Mouse (Mus musculus) retina, postnatal 1 day (tissue): ENCODE data around the gene Lingo1.

Source experiments
- DNase-seq: peaks from one replicate; pipeline ENCODE4 v3.0.0-alpha.2; 2012

Lingo1 gene

DNA sequence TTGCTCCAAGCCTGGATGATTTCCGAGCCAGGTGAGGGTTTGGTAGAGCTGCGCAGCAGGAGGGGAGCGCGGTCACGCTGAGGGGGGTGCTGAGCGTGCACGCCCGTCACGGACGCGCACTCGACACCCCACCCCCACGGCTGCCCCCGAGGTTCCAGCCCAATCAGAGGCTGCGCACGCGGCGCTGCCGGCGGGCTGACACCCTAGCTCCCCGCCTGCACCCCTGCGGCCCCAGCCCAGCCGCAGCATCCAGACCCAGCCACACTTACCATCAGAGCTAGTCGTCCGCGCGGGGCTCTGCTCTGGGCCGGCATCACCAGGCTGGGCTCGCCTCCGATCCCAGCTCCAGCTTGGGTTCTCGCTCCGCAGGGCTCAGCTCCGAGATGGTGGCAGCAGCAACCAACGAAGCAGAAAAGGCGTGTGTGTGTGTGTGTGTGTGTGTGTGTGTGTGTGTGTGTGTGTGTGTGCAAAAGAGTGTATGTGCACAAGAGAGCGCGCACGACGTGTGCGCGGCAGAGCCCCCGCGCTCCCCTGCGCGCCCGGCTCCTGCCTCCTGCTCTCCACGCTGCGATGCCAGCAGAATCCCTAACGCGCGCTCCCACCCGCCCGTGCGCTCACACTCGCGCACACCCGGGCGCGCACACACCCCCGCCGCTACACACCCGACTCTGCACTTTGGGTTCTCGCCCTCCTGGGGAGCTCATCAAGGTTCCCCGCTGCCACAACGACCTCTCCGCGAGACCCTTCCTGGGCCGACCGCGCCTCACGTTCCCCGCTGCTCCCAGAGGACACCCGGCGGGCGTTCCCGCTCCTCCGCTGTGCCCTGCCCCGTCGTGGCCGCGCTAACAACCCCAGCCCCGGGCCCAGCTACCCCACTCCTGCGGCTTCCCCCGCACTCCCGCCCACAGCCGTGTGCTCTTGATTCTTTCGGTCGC lies at the start of gene Lingo1:
Lingo1 (minus strand) TSS at position 748 of the 935 bp plus-strand sequence.
- DNase-seq, result peak; percentile 60

DNA sequence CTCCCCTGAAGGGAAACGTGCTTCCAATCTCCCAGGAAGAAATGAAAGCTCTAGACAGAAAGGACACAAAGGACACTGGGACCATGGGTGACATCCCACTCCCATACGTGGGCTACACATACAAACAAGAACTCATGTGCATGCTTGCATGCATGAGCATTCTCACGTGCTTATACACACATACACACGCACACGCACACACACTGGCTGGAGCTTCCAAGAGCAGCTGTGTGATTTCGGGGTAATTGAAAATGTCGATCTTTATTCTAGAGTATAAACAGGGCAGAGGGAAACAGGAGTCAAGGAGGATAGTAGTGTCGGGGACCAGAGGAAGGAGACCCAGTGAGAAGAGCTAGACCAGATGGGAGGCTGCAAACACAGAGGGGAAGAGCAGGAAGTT lies 48.4 kb upstream of the Lingo1 start:
- DNase-seq, result no peak

DNA sequence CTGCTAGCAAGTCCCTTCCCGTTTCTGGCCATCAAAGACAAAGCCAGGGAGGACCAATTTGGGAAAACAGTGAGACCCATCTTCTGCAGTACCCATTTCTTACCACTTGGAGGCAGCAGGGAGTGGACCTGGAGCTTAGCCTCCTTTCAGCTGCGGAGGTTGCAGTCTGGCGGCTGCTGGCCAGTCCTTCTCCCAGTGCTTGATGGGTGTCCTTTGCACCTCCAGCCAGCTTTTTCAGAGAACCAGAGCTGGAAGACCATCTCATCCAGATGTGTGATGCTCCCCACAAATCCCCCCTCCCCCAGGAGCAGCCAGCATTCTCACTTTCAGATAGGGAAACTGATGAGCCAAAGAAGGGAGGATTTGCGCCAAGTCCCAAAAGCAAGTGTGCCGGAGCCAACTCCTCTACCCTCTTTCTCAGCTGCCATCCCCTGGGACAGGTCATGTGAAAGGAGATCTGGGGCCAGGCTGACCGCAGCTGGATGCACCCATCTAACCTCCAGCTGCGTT lies 47.5 kb upstream of the Lingo1 start:
- DNase-seq, result peak; percentile 83

DNA sequence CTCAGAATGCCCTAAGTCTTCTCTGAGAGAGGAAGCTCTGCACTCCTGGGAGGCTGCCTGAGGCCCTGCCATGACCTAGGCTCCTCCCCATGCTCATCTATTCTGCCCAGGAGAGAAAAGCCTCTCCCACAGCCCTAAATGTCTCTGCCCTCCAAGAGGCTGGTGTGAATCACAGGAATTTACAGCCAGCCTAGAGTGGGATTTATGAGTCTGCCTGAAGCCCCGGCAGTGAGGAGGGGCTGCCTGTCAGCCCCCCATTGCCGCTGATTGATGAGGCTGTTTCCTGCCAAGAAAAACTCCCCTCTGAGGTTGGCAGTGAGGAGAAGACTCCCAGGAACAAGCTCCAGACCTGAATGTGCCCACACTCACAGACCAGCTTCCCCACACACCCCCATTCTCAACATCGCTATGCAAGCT lies 46.0 kb upstream of the Lingo1 start:
- no peak for DNase-seq

DNA sequence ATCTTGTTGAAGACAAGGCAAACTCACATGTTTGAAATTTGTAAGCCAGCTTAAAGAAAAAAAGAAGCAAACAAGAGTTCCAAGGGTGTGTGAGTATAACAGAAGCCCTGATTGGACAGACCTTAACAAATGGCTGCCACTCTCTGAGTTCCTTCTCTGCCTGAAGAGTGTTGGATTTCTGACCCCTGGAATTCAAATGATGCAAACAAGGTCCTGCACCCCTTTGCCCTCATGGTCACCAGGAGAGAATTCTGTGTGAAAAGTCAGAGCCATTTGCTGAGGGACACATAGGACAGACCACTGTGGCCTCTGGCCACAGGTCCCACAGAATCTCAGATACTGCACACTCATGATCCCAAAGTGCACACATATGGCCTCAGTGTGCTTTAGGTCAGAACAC lies 45.6 kb upstream of the Lingo1 start:
- no peak for DNase-seq

DNA sequence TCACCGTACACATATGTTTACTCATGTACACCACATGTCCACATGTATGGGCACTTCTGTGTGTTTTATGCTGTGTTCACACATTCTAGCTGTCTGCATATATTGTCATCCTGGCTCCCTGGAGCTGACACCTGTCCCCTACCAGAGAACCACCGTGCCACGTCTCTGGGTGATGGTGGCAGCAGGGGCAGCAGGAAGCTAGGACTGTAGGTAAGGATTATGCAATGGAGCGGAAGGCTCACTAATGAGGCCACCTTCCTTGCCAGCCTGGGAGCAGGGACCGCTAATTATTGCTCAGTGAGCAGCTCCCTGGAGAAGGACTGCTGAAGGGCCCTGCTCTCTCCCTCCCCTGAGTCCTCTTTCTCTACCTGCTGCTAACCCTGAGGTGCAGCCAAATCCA lies 44.5 kb upstream of the Lingo1 start:
- DNase-seq, result peak; percentile 44

DNA sequence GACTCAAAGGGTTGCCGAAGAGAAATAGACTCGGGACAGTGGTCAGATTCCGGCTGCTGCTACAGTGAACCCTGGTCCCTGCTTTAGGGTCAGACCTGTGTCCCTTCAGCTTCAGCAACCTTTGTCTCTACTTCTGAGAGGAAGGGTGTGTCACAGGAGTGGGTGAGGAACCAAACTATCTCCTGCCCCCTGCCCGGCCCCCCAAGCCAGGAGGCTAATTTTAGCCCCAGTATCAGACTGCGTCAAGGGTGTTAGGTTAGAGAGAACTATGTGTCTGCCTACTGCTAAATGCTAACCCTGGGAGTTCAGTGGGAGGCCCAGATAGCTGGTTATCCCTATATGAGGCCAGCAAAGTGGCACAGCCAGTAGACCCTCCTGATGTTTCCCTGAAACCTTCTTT lies 38.9 kb upstream of the Lingo1 start:
- DNase-seq, result no peak

DNA sequence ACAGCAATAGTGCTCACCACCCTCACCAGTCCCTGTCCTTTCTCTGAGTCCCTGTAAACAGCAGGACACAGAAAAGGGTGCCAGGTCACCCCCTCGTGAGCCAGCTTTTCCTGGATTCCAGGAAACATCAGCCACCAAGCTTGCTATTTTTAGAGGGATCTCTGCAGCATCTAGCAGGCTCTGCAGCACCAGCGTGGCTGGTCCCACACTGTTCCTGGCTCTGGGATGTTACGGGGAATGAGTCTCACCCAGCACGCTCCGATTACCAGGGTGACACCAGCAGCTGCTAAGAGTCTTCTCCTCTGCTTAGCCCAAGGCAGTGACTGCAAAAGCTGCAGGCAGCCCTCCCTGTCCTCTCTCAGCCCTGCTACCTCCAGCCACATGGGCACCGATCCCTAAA lies 36.6 kb upstream of the Lingo1 start:
- no peak for DNase-seq

- no peak for DNase-seq
Measured at GRCm38 (mm10) chr9:56831904-56832303, 35.6 kb upstream of the Lingo1 start.

- DNase-seq, result peak; percentile 91
Measured at GRCm38 (mm10) chr9:56830162-56830561, 33.9 kb upstream of the Lingo1 start.

- no peak for DNase-seq
Measured at GRCm38 (mm10) chr9:56828841-56829240, 32.6 kb upstream of the Lingo1 start.

DNA sequence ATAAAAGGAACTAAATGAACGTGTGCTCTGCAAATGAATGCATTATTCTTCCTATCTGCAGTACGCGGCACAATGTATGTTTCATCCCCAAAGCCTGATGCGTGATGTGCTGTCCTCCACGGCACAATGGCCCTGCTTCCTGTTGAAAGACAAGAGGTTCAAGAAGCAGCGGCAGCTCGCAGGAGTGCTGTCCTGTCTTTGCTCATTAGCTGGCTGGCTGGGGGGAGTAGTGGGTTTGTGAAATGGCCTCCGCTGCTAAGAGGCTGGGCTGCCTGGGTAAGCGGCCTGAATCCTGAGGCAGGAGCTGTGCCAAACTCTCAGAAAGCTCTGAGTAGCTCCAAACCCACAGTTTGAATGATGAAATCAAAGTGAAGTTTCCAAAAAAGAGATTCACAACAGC lies 31.9 kb upstream of the Lingo1 start:
- DNase-seq, result peak; percentile 57

DNA sequence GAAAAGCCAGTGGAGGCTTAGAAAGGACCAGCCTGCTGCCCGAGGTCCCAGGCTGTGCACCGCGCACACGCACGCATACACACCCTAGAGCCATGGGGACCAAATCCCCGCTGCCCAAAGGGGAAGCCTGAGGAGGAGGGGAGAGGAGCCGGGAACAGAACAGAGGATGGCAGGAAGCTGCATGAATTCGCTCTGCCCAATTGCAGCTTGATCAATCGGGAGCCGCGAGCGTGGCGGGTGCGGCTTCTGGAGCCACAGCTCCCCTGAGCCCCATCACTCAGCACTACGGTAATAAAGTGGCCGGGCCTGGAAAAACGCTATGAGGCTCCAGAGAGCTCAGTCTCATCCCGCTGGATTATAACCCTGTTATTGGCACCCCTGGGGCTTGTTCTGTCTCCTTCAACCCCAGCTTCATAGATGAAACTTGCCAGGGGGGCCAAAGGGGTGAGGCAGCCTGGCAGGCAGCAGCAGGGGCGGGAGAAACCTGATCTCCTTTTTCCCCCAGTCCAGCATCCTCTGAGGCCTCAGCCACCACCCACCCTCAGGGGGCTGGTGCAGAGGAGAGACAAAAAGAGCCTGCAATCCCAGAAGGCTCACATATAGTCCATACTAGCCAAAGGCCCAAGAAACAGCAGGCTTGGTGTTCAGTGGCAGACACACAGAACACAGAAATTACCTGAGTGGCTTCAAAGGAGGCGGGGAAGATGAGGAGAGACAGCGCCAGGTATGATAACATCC lies 29.4 kb upstream of the Lingo1 start:
- peak; percentile 51 for DNase-seq

- peak; percentile 70 for DNase-seq
Measured at GRCm38 (mm10) chr9:56824900-56825299, 28.6 kb upstream of the Lingo1 start.

DNA sequence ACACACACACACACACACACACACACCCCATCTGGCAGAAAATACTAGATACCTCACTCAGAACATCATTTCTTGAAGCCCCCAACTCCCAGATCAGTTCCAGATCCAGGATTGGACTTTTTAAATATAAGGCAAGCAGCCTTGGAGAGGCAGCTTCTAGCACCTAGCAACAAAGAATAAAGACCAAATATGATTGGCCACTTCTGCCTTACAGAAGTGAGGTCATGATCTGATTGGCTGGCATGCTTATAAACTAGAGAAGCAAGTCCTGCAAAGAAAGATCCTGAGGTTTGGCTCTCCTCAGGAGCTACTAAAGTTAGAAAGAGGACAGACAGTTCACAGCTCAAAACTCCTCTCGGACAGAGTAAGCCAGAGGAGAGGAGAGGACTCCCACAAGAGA lies 14.6 kb upstream of the Lingo1 start:
- no peak for DNase-seq

DNA sequence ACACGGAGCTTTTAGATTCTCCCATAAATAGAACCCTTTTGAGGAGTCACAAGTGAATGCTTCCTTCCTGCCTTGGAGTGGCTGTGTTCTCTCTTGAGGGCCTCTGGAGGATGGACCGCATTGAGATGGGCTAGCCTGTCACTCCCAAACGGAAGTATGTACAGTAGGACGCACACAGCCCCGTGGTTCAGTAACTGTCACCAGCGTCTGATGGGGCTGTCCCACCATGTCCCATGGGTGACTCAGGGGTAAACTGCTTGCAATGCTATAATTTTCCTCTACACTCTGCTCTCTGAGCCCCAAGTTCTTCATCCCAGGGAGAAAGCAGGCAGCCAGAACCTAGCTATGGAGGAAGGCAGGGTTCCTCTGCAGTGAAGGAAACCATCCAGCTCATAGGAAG lies 11.7 kb upstream of the Lingo1 start:
- DNase-seq, result no peak

DNA sequence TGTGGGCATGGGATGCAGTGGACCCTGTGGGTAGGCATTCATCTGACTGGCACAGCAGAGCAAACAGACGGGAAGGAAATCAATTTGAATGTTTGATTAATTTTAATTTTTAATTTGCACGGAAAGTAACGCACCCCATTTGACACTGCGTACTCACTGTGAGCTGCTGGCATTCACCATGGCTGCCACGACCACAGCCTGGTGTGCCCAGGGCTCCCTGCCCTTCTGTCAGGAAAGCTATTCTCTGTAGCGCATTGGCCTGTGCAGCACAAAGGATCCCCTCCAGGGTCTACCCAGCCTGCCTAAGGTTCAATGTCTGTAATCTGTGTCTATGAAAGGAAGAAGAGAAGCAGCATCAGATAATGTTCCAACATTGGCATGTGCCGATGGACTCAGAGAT lies 6.9 kb upstream of the Lingo1 start:
- no peak for DNase-seq

- peak; percentile 85 for DNase-seq
Measured at GRCm38 (mm10) chr9:56797876-56798275, 1.6 kb upstream of the Lingo1 start.

- peak; percentile 66 for DNase-seq
Measured at GRCm38 (mm10) chr9:56796656-56797131, 426 bp upstream of the Lingo1 start.

GRCm38 (mm10) chr9:56791696-56792261 lies 4.5 kb downstream of the Lingo1 start:
- DNase-seq, result peak; percentile 60

DNA sequence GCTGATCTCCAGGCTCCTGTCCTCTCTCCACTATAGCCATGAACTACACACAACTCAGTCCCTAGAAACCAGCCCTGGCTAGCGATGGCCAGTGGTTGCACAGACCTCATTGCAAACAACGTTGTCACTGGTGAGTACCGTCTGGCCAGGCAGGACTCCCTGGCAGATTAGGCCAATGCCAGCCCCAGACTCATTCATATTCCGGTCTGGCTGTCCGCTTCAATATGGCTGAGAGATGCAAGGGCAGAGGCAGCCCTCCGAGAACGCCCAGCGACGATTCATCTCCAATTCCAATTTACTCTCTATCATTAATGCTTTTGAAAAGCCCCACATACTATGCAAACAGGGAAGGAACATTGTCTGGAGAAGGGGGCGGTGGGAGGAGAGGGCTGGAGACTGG lies 11.7 kb downstream of the Lingo1 start:
- no peak for DNase-seq

- peak; percentile 51 for DNase-seq
Measured at GRCm38 (mm10) chr9:56776881-56777801, 19.1 kb downstream of the Lingo1 start.
